ENCODE assay signal across 13 mouse cellular contexts in the genomic region with DNA sequence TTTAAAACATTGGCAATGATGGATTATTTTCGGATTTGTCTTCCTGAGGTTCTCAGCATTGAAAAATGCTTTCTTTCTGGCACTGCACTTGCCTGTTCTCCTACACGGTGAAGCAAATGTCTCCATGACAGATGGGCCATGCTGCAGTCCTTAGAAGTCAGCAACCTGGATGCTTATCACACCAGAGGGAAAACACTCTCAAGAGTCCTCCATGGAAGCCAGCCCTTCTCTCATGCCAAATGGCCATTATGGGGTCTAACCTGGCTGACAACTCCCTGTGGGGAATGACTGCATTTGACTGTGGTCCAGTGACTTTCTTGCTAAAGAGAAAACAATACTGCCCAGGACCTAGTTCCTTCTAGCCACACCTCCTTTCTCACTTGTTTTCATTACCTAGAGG.
"Had no signal": no experiment of that assay in that cellular context is flagged by ENCODE, and none has a peak within 500 bp of the region (broad histone marks: within the 10 kb centered on the region; RNA-seq: fewer than 3 reads in every experiment).

No protein-coding gene starts in this region.

- H3K36me3 ChIP-seq: limb, embryonic 12.5 days; midbrain, embryonic 13.5 days; neural tube, embryonic 15.5 days had no signal

- ATAC-seq: lung, postnatal 0 days; midbrain, embryonic 13.5 days had no signal

- H3K9ac ChIP-seq: limb, embryonic 12.5 days; liver, embryonic 14.5 days; midbrain, embryonic 13.5 days; neural tube, embryonic 15.5 days had no signal

- H3K27ac ChIP-seq: limb, embryonic 12.5 days; liver, embryonic 14.5 days; midbrain, embryonic 13.5 days; neural tube, embryonic 15.5 days had no signal

- H3K9me3 ChIP-seq: limb, embryonic 12.5 days; midbrain, embryonic 13.5 days; neural tube, embryonic 15.5 days had no signal

- H3K4me2 ChIP-seq: limb, embryonic 12.5 days; midbrain, embryonic 13.5 days; neural tube, embryonic 15.5 days had no signal

- H3K4me3 ChIP-seq: limb, embryonic 12.5 days; midbrain, embryonic 13.5 days; neural tube, embryonic 15.5 days had no signal

- H3K4me1 ChIP-seq: limb, embryonic 12.5 days; neural tube, embryonic 15.5 days had no signal

- H3K27me3 ChIP-seq: limb, embryonic 12.5 days; midbrain, embryonic 13.5 days; neural tube, embryonic 15.5 days had no signal

- DNase-seq: kidney, postnatal 25 days; liver; lung, adult 2 months; lung, postnatal 36 days; right cerebral cortex, postnatal 4 days; spleen, adult 18-20 months; thymus, adult 18-20 months; thymus, postnatal 14 days had no signal
